Mouse (Mus musculus): ENCODE results near the gene Mxd4. TPM values are rescaled to one million over a fixed set of nuclear protein-coding genes. Genes with fewer than 3 reads are reported as not detected.

Mxd4 gene
- polyA plus RNA-seq, 1 experiment: 0.34 TPM

DNA sequence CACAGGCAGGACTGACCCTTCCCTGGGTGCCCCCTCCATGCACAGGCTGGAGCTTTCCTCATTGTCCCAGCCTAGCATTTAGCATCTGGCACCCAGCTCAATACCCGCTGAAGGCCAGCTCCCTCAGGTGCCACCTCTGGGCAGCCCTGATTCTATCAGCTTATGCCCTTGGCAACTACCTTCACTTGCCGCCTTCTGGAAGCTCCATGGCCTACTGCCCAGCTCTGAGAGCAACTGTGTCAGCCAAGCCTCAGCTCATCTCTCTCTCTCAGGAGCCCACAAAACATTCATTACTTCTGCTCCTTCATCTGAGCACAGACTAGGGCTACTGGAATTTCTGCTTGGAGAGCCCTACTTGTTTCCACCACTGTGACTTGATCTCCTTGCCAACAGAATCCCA is 38.0 kb upstream of the Mxd4 start:
- Histone ChIP-seq H3K4me3 (replicated peaks) (no peak overlapping the region), H3K36me3 (ENCODE audit: control insufficient read depth) (no peaks in the 10 kb centered on the region), H3K27me3 (ENCODE audit: control insufficient read depth) (no peaks in the 10 kb centered on the region), H3K9me3 (ENCODE audit: control insufficient read depth, low read length) (no peaks in the 10 kb centered on the region), H3K4me1 (ENCODE audit: control insufficient read depth) (no peaks in the 10 kb centered on the region)
- TF ChIP-seq TAL1 (IDR thresholded peaks at IDR 0.05; ENCODE audit: low read length) (no peak), GATA1 (IDR thresholded peaks at IDR 0.05; ENCODE audit: low read length) (no peak)

DNA sequence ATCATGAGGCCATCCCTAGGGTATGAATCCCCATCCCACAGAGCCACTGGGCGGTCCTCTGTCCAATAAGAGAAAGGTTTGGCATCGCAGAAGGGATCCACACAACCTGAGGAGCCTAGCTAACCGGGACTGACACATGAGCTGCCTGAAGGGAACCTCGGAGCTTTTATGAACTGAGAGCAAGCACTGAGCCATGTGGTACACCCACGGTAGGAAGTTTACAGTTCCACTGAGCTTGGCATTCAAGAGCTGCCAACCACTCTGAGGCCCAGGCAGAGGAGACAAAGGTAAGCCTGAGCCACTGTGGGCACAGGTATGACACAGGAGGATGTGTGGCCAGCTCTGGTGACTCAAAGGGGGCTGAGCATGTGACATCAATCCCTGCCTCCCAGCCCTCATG is 37.0 kb upstream of the Mxd4 start:
- Histone ChIP-seq H3K27me3 (ENCODE audit: control insufficient read depth) (no peaks in the 10 kb centered on the region), H3K9me3 (ENCODE audit: control insufficient read depth, low read length) (no peaks in the 10 kb centered on the region), H3K4me3 (replicated peaks) (no peak overlapping the region), H3K36me3 (ENCODE audit: control insufficient read depth) (no peaks in the 10 kb centered on the region), H3K4me1 (ENCODE audit: control insufficient read depth) (no peaks in the 10 kb centered on the region)
- no peak for TF ChIP-seq TAL1 (IDR thresholded peaks at IDR 0.05; ENCODE audit: low read length)
- TF ChIP-seq GATA1 (IDR thresholded peaks at IDR 0.05; ENCODE audit: low read length): no peak

DNA sequence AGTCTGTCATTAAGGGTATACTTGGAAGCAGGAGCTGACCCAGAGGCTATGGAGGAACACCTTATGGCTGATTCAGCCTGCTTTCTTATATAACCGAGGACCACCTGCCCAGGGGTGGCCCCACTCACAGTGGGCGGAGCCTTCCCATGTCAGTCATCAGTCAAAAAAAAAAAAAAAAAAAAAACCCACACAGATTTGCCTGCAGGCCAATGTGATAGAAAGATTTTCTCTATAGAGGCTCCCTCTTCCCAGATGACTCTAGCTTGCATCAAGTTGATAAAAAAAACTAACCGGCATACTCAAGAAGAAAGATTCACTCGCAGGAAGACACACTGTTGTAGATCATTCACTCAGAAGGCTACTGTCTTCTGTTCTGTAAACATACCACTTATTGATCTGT is 32.5 kb upstream of the Mxd4 start:
- Histone ChIP-seq H3K27me3 (ENCODE audit: control insufficient read depth) (no peaks in the 10 kb centered on the region), H3K36me3 (ENCODE audit: control insufficient read depth) (no peaks in the 10 kb centered on the region), H3K9me3 (ENCODE audit: control insufficient read depth, low read length) (no peaks in the 10 kb centered on the region), H3K4me1 (ENCODE audit: control insufficient read depth) (no peaks in the 10 kb centered on the region), H3K4me3 (replicated peaks) (no peak overlapping the region)
- TF ChIP-seq TAL1 (IDR thresholded peaks at IDR 0.05; ENCODE audit: low read length) (no peak), GATA1 (IDR thresholded peaks at IDR 0.05; ENCODE audit: low read length) (no peak)

DNA sequence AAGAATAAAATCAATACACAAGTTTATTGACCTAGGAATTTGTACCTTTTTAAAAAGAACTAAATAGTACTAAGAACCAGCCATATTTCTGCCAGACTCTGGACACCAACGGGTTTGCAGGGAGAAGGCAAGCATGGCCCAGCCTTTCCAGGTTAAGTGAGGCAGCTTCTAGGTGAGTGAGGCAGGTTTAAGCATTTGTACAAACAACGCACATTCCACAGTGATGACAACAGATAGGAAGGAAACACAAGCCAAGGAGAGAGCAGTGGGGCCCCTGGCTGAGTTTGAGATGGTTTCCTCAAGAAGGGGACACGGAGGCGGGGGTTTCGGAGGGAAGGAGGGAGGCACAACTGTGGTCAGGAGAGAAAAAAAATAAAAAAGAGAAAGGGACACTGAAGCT is 31.2 kb upstream of the Mxd4 start:
- no peak overlapping the region for H3K4me3 ChIP-seq (replicated peaks)
- no peaks in the 10 kb centered on the region for H3K9me3 ChIP-seq (ENCODE audit: control insufficient read depth, low read length)
- no peaks in the 10 kb centered on the region for H3K36me3 ChIP-seq (ENCODE audit: control insufficient read depth)
- no peaks in the 10 kb centered on the region for H3K27me3 ChIP-seq (ENCODE audit: control insufficient read depth)
- TF ChIP-seq GATA1 (IDR thresholded peaks at IDR 0.05; ENCODE audit: low read length): no peak
- TF ChIP-seq TAL1 (IDR thresholded peaks at IDR 0.05; ENCODE audit: low read length): no peak
- no peaks in the 10 kb centered on the region for H3K4me1 ChIP-seq (ENCODE audit: control insufficient read depth)

DNA sequence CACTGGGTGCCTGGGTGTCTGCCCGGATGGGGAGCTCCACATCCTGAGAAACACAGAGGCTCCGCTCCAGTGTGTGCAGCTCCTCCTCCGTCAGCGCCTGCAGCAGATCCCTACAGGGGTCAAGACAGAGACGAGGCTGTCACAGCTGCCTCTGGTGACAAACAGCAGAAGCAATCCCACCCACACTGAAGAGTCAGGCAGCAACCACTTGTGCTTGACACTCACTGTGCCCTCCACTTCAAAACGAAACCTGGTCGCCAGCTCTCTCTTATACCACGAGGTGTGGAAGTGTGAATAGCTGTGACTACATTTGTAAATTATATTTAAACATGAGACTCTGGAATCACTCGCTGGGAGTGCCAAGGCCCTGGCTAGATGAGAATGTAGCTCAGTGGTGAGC is 30.2 kb upstream of the Mxd4 start:
- Histone ChIP-seq H3K4me3 (replicated peaks) (no peak overlapping the region), H3K9me3 (ENCODE audit: control insufficient read depth, low read length) (no peaks in the 10 kb centered on the region), H3K36me3 (ENCODE audit: control insufficient read depth) (no peaks in the 10 kb centered on the region), H3K4me1 (ENCODE audit: control insufficient read depth) (no peaks in the 10 kb centered on the region), H3K27me3 (ENCODE audit: control insufficient read depth) (no peaks in the 10 kb centered on the region)
- TF ChIP-seq GATA1 (IDR thresholded peaks at IDR 0.05; ENCODE audit: low read length) (no peak), TAL1 (IDR thresholded peaks at IDR 0.05; ENCODE audit: low read length) (no peak)

DNA sequence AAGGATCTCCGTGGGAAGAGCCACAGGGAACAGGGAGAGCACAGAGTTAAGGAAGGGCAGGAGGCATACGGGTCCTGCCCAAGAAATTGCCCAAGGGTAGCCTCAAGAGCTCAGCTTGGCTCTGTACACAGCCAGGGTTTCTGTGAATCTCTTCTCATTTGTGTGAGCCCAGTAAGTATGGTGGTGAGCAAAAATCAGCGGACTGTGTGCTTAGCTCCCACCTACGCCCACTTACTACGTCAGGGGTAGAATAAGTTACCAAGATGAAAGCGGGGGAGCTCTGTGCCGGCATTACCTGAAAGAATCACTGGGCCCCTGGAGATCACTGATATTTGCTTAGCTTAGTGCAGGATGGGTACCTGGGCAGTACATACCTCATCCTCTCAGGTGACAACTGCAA is 28.5 kb upstream of the Mxd4 start:
- no peaks in the 10 kb centered on the region for H3K36me3 ChIP-seq (ENCODE audit: control insufficient read depth)
- TF ChIP-seq GATA1 (IDR thresholded peaks at IDR 0.05; ENCODE audit: low read length) (no peak), TAL1 (IDR thresholded peaks at IDR 0.05; ENCODE audit: low read length) (no peak)
- H3K9me3 ChIP-seq (ENCODE audit: control insufficient read depth, low read length): no peaks in the 10 kb centered on the region
- no peak overlapping the region for H3K4me3 ChIP-seq (replicated peaks)
- no peaks in the 10 kb centered on the region for H3K4me1 ChIP-seq (ENCODE audit: control insufficient read depth)
- H3K27me3 ChIP-seq (ENCODE audit: control insufficient read depth): no peaks in the 10 kb centered on the region

DNA sequence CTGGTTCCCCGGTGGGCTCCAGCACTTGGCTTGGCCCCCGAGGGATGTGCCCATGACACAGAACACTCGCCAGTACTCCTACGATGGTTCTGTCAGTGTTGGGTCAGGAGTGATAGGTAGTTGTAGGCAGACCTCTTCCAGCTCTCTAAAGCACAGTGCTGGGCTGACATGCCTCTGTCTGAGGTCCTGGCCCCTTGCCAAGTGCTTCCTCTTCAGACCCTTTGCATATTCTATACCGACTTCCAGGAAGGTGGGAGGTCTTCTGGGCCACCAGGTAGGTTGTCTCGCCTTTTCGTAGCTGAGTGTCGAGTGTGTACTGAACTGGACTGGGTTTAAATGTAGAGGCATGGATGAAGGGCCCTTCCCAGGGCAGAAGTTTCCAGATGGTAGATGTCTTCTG is 26.1 kb upstream of the Mxd4 start:
- no peaks in the 10 kb centered on the region for H3K36me3 ChIP-seq (ENCODE audit: control insufficient read depth)
- H3K27me3 ChIP-seq (ENCODE audit: control insufficient read depth): no peaks in the 10 kb centered on the region
- H3K4me3 ChIP-seq (replicated peaks): no peak overlapping the region
- no peaks in the 10 kb centered on the region for H3K9me3 ChIP-seq (ENCODE audit: control insufficient read depth, low read length)
- H3K4me1 ChIP-seq (ENCODE audit: control insufficient read depth): no peaks in the 10 kb centered on the region
- no peak for TF ChIP-seq GATA1 (IDR thresholded peaks at IDR 0.05; ENCODE audit: low read length)
- TF ChIP-seq TAL1 (IDR thresholded peaks at IDR 0.05; ENCODE audit: low read length): no peak

DNA sequence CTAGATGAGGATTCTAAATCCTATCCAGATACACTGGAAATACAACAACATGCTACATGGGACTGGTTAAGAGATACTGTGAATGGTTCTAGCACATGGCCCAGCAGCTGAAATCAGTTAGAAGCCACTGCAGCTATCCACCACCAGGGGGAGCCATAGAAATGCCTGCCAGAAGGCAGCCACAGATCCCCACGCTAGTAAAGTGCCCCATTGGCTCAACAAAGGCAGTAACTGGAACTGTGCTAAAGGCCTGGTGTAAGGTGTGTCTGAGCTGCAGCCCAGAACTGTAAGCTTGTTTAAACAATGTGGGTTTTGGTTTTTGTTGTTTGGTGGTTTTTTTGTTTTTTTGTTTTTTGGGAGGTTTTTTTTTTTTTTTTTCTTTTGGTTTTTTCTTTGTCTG is 22.8 kb upstream of the Mxd4 start:
- Histone ChIP-seq H3K4me3 (replicated peaks) (no peak overlapping the region), H3K4me1 (ENCODE audit: control insufficient read depth) (no peaks in the 10 kb centered on the region), H3K27me3 (ENCODE audit: control insufficient read depth) (no peaks in the 10 kb centered on the region), H3K9me3 (ENCODE audit: control insufficient read depth, low read length) (no peaks in the 10 kb centered on the region), H3K36me3 (ENCODE audit: control insufficient read depth) (no peaks in the 10 kb centered on the region)
- TF ChIP-seq TAL1 (IDR thresholded peaks at IDR 0.05; ENCODE audit: low read length): no peak
- TF ChIP-seq GATA1 (IDR thresholded peaks at IDR 0.05; ENCODE audit: low read length): no peak

DNA sequence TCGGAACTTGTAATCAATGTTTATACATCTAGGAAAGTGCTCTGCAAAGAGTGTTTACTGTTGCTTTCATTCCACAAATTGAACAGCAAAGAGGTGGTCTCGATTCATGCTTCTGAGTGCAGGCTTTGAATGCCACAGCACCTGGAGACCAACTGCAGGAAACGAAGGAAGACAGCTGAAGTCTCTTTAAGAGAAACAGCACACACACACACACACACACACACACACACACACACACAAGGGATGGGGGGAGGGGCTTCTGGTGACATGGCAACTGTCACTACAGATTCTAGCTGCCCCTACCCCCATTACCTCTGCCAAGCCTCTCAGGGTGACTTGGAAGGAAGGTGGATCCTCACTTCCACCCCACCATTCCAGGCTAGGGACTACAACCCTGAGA is 20.0 kb upstream of the Mxd4 start:
- Histone ChIP-seq H3K4me1 (ENCODE audit: control insufficient read depth) (no peaks in the 10 kb centered on the region), H3K9me3 (ENCODE audit: control insufficient read depth, low read length) (no peaks in the 10 kb centered on the region), H3K4me3 (replicated peaks) (no peak overlapping the region), H3K27me3 (ENCODE audit: control insufficient read depth) (no peaks in the 10 kb centered on the region), H3K36me3 (ENCODE audit: control insufficient read depth) (no peaks in the 10 kb centered on the region)
- TF ChIP-seq GATA1 (IDR thresholded peaks at IDR 0.05; ENCODE audit: low read length) (no peak), TAL1 (IDR thresholded peaks at IDR 0.05; ENCODE audit: low read length) (no peak)

DNA sequence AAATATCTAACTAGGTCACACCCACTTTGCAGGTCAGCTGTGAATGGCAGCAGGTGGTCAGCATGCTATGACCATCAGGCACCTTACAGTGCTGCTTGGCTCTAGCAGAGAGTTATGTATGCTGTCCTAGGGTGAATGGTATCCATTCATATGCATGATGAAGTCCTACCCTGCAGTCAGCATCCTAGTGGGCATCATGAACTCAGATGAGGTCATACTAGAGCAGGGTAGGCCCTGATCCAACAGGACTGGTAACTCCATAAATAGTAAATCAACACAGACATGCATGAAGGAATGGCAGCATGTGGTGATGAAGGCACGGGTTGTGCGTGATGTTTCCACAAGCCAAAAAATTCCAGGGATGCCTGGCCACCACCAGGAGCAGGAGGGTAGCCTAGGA is 18.3 kb upstream of the Mxd4 start:
- Histone ChIP-seq H3K9me3 (ENCODE audit: control insufficient read depth, low read length) (no peaks in the 10 kb centered on the region), H3K36me3 (ENCODE audit: control insufficient read depth) (no peaks in the 10 kb centered on the region), H3K4me1 (ENCODE audit: control insufficient read depth) (no peaks in the 10 kb centered on the region), H3K27me3 (ENCODE audit: control insufficient read depth) (no peaks in the 10 kb centered on the region), H3K4me3 (replicated peaks) (no peak overlapping the region)
- TF ChIP-seq TAL1 (IDR thresholded peaks at IDR 0.05; ENCODE audit: low read length) (no peak), GATA1 (IDR thresholded peaks at IDR 0.05; ENCODE audit: low read length) (no peak)

All from erythroblast, embryonic 14.5 days (primary cell).